Mouse (Mus musculus): ENCODE measurements around the gene Car5b. TPM values are rescaled to one million over a fixed set of nuclear protein-coding genes. Genes with fewer than 3 reads are reported as not detected.

Car5b gene
- total RNA-seq (2021): 10 to 100 TPM; 17.9 to 41.0 TPM
- long read RNA-seq, experiment 1, partial matches to known transcripts: 0 of 5 reads
- long read RNA-seq, experiment 1, other reads (novel, unspliced or antisense): 1 of 5 reads
- long read RNA-seq, experiment 2, partial matches to known transcripts: 0 of 5 reads
- long read RNA-seq, experiment 2, other reads (novel, unspliced or antisense): 2 of 5 reads

DNA sequence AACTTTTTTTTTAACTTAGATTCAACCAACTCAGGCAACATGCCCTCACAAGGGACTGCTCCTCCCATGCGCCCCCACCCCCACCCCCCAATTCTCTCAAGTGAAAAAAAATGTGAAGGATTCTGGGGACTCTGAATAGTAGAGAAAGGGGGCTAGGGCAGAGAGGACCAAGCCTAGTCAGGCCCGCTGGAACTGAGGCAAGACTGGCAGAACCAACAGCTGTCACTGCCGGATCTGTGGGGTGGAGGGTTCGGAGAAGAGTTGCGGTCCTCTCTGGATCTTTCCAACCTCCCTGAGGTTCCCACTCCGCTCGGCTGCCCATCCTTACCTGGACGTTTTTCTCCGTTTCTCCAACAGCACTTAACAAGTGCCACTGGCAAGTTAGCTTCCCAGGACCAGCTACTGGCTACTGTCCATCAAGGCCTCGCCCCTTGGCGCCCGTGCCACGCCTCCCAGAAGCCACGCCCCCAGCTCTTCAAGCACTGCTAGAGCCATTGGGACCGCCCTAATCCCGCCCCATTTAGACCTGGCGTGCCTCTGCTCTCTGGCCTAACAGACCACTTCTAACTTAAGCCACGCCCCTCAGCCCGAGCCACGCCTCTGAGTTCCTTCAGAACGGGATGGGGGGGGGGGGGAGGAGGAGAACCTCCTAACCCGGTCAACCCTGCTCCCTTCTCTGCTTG is at the start of gene Car5b:
Gene Car5b, minus strand, starts transcription at position 391 of the 683 bp plus-strand sequence.
- peak; percentile 93 for DNase-seq

DNA sequence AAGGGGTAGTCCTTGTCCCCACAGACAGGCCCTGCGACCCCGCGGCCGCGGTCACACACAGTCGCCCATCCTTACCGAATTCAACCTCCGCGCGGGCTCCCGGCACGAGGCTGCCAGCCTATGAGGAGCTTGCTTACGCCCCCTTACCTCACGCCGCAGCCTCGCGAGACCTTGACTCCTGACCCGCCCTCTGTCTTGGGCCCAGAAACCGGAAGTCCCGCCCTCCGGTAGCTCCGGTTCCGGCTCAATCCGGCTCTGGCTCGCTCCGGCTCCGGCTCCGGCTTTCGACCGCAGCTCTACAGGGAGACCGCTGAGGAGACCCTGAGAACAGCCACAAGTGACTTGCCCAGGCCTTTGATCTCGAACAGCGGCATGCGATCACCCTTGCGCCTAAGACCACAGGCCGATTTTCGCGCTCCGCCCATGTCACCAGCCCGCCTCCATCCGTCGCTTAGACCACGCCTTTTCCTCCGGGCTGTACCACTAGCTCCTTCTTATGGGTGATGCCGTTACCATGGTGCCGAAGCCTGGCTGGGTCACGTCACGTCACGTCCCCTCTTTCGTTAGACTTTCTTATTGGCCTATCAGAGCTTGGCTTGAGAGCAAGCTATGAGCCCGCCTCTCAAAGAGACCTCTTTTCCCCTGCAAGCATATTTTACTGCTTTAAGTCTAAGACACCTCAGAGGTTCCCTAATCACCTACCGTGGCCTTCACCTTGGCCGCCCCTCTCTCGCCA is 48.4 kb upstream of the Car5b start, which contains the start of gene Siah1b:
Gene Siah1b, minus strand, starts transcription at position 454 of the 736 bp plus-strand sequence.
- peak; percentile 91 to 93 for DNase-seq

DNA sequence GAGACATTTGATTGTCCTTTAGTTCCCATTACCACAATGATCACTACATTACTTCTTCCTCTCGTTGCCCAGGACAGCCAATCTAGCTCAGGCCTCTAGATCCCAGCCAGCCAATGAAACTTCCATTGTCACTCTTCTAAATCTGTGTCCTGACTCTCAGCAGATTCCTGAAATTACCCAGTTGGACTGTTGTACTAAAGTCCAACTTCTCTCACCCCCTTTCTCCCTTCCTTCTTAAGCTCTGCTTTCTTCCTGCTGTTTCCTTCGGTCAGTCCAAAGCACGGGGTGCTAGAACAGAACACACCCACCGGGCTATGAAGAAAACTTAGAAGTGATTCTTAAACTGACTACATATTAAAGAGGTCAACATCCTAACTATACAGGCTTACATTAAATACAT is 41.2 kb upstream of the Car5b start:
- DNase-seq: no peak

DNA sequence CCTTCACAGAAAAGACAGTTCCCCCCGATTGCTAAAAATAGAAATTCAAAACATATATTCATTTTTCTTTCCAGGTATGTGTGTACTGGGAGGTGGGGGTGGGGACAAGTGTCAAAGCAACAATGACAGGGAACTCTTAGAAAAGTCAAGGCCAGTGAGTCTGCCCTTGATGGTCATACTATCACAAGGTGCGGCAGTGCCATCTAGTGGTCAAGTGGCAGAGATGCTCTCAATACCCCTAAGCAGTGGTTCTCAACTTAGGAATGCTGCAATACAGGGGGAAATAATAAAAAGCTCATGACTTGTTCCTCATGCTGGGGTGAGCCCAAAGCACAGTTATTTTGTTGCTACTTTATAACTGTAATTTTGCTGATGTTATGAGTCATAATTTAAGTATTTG is 38.4 kb upstream of the Car5b start:
- DNase-seq: peak; percentile 71 to 74

DNA sequence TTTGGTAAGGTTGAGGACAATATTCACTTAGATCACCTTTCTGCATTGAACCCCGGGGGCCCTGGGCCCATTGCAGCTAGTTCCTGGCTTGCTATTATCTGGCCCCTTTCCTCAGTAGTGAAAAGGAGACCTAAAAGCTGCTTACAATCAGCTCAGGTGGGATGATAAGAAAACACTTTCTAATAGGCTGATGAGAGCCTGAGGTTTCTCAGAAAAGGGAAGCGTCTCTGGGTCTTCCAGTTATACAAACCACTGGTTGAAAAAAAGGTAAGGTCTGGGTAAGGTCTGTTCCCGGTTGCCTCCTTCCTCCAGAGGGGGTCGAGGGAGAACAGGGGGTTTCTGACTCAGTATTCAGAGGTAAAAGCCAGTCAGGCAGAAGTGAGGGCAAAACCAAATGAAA is 31.3 kb upstream of the Car5b start:
- no peak for DNase-seq

DNA sequence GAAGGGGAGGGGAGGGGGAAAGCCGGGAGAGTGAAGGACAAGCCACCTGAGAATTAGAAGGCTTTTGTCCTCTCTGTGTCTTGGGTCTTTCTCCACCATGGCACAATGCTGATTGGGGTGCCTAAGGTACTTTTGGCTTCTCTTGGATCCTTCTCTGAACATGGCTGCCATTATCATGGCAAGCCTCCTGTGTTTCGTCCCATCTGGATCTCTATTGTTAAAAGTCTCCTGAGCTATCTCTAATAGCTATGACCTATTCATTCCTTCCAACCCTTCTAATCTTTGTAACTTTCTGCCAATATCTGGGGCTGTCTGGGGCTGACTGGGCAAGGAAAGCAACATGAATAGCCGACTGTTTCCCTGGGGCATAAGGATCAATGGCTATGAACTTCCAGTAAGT is 30.7 kb upstream of the Car5b start:
- DNase-seq: no peak

DNA sequence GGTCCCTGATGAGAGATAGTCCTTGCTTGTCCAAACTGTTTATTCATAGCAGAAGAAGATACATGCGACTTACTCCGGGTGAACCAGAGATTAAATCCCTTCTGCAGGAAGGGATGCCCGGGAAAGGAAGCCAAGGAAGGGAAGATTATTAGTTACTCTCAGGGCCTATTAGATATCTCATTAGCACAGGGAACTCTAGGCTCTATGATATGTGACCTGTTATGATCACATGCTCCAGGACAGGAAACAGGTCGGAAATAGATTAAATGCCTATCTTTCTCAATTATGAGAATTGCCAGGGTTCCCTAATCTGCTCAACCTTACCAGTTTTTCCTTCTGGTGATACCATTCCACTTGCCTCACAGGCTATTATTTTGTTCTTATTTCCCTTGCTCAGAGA is 27.9 kb upstream of the Car5b start:
- no peak for DNase-seq

DNA sequence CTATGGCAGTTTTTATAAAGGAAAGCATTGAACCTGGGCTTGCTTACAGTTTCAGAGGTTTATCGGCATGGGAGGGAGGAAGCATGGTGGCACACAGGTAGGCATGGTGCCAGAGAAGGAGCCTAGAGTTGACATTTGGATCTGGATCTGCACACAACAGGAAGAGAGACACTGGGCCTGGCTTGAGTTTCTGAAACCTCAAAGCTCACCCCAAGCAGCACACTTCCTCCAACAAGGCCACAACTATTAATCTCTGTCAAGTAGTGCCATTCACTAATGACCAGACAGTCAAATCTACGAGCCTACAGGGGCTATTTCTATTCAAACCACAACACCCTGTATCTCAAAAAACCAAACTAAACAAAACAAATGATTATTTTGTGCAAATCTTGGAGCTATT is 18.9 kb upstream of the Car5b start:
- DNase-seq: no peak

DNA sequence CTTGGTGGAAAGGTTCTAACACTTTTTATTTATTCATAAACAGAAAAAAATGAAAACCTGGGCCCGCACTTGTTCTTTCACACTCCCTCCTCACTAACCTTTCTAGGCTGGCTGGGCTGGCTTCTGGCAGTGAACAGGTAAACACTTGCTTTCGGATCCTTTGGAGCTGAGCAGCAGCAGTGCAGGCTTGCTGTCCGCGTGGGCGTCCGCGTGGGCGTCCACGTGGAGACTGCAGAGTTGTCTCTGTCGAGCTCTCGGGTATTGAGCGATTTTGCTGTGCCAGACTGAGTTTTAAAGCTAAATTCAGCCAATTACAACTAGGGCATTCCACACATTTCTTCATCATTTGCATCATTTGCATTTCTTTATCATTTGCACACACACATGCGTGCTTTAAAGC is 14.3 kb upstream of the Car5b start:
- DNase-seq: no peak

DNA sequence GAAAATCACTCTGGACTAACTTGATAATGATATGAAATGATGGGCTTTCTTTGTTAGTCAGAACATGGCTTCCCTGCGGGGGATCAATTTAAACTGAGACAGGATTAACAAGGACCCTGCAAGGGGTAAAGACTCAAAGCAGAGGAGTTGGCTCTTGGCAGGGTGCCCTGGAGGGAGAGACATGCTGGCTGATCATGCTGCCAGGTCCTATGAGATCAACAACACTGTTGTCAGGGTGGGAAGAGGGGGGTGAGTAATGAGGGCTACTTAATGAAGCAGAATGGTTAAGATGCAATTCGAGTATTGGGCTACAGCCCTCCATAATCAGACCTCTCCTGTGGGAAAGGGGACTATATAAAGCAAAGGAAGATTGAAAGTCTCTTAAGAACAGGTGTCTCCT is 11.1 kb upstream of the Car5b start:
- no peak for DNase-seq

DNA sequence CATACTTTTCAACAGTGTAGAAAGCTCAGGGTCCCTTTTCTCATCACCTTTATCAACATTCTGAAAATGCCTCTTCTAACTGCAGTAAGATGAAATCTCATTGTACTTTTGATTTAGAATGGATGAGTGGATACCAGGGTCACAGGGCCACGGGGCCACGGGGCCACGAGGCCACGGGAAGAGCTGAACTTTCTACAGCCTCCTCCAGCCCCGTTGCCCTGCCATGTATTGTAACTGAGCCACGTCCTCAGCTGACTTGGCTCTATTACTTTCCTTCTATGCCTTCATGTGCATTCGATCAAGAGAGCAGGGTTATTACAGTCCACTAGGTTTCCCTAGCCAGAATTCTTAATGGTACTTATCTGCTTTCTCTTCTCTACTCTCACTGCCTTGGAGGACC is 8.1 kb upstream of the Car5b start:
- DNase-seq: no peak

DNA sequence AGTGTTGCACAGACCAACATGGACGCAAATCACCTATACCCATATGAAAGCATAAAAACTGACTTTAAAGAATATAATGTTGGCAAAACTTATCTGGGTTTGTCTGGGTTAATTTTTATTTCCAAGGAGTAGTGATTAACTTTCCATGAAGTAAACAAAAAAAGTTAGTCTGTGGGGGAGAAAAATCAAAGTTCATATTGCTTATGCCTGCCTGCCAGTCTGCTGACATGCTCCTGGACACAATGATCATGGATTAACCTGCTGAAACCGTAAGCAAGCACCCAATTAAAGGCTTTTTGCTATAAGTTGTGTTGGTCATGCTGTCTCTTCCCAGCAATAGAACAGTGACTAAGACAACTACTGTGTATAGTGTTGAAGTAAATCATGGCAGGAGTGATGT is 7.6 kb upstream of the Car5b start:
- no peak for DNase-seq

DNA sequence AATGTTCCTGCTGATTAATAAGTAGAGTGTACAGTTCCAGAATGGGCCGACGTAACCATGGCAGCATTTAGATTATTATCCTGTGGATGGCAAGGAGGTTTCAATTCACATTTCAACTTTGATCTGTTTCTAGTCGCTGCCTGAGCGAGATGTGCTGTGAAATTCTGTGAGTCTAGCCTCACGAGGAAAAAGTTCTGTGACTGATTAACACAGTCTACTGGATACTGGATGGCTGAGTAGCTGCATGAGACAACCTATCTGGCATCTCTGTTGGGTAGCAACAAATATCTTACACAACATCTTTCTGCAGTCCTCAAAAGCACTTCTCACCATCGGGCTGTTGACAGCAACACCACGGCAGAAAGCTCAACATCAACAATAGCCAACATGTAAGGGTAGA is 4.7 kb upstream of the Car5b start:
- DNase-seq: no peak

DNA sequence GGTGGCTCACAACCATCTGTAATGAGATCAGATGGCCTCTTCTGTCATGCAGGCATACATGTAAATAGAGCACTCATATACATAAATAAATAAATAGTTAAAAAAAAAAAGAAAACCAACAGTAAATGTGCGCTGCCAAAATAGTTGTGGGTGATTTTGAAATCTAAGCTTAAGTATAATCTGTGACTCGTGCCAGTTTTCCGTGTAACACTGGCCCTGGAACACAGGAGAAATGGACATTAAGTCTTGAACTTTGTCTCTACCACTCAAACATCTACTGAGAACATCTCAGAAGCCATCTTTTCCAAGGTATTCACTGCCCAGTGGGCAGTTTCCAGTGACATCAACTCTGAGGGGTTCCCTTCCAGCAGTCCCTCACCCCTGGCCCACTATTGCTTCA is 12.2 kb downstream of the Car5b start:
- DNase-seq: no peak

DNA sequence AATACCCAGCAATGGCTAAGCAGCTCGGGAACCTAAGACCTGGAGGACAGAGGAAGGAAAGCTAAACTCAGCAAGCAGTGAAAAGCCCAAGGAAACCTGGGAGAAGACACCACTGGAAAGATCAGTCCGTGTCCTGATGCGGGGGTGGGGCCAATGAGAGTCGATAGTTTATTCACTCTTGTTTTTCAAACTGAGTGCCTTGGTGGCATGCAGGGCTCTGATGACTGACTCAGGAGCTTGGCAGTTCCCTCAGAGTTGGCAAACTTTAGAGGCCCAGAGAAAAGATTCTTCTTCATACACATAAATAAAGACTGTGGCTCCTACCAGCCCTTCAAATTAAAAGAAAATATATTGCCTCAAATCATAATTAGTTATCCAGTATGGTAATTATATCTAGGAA is 12.8 kb downstream of the Car5b start:
- DNase-seq: no peak

DNA sequence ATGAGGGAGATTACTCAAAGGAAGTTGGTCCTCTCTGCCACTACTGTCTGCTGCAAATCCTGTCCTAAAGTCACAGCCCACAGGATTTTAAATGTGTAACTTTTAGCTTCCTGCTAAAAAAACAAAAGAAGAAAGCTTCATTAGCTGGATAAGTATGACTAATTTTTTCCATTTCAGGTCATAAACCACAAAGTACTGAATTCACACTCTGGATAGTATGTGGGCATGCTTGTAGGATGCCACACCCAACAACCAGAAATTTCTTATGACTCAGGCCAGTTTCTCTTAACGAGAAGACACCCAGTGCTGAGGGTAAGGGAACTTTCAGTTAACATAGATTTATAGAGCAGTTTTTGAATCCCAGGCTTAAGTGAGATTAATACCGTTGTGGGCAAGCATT is 14.5 kb downstream of the Car5b start:
- DNase-seq: no peak

DNA sequence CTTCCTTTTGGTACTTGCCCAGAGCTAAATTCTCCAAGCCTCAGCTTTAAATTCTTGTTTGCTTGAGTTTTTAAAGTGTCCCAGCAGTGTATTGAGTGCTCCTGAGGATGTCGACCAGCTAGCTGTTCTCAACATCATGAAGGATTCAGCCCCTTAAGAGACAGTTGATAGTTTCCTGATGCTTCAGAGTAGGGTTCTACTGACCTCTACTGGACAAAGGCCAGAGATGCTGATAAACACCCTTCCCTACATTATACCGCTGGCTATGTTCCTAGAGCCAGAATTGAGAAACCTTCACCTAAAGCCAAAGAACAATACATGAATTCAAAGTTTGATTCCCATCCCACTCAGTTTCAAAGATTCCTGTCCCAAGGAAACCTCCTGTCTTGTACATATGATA is 23.0 kb downstream of the Car5b start:
- DNase-seq: peak in 1 of 2 experiments; percentile 26

DNA sequence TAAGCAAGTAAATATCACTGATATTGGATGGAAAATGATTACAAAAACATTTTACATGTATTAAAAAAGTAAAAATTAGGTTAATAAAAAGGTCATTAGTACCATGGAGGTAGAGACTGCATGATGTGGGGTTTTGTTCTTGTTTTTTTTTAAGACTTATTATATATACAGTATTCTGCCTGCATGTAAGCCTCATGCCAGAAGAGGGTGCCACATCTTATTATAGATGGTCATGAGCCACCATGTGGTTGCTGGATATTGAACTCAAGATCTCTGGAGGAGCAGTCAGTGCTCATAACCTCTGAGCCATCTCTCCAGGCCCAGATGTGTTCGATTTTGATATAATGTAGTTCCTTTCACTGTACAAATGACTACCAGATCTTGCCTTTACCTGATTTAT is 27.9 kb downstream of the Car5b start:
- DNase-seq: no peak

DNA sequence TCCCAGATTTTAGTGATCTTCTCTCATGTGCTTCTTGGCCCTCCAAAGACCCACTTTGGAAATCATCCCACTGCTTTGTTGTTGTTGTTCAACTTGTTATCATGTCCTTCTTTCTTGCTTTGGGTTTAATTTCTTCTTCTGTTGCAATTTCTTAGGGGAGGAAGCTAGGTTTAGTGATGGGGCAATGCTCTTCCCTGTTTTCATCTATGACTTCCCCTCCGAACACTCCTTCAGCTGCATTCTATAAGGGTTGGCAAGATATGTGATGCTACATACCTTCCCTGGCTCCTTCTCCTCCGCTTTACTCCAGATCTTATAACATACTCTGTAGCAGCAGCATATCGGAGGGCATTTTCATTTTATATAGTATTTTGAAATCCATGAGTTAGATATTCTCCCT is 31.0 kb downstream of the Car5b start:
- no peak for DNase-seq

DNA sequence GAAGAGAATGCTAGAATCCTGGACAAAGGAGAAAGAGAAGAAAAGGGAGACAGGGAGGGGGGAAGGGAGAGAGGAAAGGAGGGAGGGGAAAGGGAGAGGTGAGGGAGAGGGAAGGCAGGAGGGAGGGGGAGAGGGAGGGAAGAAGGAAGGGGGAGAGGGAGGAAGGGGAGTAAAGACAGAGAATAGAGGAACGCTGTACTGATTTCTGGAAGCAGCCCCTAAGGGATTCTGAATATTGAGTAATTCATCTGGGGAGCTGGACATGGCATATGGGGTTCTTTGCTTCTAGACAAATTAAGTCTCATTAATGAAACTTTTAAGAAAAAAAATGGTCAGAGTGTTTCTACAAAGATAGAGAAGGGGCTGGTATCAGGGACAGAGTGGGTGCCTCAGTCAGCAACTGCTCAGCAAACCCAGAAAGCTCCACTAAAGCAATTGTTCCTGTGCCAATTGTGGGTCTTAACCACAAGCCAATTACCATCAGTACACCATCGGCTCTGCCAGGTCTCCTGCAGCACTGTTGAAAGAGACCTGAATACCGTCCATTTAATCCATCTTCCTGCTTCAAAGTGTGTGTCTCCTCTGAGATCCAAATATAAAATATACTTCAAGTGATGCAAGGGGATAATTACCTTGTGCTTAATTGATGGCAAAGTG is 40.0 kb downstream of the Car5b start:
- no peak for DNase-seq

DNA sequence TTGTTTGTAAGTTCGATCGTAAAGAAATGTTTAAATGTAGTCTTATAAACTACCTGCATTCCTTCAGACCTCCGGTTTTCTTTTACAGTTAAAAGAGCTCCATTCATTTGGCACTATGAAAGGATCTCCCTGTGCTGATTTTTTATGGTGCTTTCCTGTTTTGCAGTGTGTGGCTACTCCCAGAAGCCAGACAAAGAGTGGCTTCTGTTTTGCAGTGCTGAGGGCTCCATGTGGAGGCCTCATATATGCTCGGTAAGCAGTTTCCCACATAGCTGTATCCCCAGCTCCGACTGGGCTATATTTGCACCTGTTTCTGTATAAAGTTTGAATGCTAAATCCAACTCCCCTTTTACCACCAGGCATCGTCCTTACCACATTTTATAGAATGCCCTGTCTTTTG is 45.7 kb downstream of the Car5b start:
- DNase-seq: no peak

DNA sequence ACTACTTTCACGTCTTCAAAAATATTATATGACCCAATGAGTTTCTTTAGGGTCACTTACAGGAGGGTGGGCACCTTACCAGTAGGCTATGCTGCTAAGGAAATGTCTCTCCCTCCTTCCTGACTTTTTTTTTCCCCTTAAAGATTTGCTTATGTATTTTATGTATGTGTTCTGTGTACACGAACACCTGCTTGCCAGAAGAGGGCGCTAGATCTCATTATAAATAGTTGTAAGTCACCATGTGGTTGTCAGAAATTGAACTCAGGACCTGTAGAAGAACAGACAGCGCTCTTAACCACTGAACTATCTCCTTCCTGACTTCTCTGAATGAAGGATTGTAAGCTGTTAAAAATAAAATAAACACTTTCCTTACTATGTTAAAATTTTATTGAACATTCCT is 46.3 kb downstream of the Car5b start:
- no peak for DNase-seq

DNA sequence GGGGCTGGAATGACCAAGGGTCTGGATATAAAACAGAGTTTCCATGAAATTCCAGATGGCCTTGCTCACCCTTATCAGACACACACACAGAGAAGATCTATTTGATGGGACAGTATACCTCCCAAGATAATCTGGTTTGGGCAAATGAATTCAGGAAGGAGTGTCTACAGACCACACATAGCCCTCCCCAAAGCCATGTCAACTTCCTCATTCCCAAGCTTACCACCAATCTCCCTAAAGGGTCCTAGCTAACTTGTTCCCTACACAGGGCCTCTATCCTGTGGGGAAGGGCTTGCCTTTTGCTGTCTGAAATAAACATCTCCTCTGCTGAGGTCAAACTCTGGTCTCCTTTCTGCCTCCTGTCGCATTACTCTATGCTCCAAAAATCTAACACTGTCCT is 46.7 kb downstream of the Car5b start:
- DNase-seq: no peak
